Mouse (Mus musculus): ENCODE results near the gene Dpp7.

Dpp7 gene

DNA sequence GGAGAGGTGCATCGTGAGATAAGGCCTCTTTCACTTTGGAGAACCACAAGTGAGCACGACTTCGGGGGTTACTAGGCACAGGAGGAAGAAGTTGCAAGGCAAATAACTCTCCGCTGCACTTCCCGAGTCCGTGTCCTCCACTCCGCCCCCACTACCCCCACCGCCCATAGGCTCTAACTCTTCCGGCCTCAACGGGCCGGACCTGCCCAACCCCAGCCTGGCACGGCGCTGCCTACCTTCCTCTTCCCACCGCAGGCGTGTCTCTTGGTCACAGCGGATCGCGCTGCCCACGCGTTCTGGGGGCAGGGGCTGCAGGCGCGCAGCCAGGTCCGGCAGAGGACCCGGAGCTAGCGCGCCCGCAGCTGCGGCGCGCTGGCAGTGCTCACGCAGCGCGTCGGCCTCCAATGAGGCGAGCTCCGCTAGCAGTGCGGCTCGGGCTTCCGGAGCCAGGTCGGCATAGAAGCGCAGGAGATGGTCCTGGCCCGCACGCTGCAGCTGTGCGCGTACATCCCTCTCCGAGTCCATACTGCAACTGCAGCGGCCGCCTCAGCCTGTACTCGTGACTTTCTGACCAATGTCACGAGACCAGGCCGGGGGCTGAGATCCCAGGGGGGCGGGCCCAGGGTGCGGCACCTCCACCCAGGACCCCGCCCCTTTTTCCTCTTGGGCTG, 9.1 kb upstream of the Dpp7 start, which contains the start of gene Uap1l1:
Gene Uap1l1, minus strand, starts transcription at position 592 of the 671 bp plus-strand sequence.
- peak; percentile 73 for DNase-seq (ENCODE audit: low spot score)

DNA sequence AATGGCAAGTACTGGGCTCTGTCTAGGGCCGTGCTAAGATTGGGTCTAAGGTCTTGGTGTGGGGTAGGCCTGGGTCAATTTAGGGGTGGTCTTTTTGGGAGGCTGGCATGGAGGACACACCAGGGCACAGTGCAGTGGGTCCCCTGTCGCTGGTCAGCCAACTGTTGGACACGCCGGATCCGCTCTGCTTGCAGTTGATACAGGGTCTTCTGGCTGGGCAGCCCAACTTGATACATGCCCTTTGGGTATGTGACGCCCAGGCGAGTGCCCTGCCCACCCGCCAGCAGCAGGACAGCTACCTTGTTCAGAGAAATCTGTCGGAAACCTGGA, 8.6 kb upstream of the Dpp7 start:
- DNase-seq (ENCODE audit: low spot score): no peak

DNA sequence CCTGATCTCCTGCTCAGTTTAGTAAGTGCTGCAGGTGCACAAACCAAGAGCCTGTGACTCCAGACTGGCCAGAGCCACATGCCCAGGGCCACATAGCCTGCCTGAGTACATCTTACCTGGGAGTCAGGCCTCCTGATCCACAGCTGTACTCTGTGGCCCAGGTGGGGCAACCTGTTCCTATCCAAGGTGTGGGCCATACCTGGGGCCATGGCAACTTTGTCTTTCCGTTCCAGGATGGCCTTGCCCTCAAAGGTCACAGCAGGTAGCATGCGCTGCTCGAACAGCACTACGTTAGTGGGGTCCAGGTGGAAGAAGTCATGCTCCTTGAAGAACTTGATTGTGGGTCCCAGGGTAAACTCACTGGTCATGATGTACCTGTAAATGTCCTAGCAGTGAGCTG, 8.2 kb upstream of the Dpp7 start:
- DNase-seq (ENCODE audit: low spot score): no peak

DNA sequence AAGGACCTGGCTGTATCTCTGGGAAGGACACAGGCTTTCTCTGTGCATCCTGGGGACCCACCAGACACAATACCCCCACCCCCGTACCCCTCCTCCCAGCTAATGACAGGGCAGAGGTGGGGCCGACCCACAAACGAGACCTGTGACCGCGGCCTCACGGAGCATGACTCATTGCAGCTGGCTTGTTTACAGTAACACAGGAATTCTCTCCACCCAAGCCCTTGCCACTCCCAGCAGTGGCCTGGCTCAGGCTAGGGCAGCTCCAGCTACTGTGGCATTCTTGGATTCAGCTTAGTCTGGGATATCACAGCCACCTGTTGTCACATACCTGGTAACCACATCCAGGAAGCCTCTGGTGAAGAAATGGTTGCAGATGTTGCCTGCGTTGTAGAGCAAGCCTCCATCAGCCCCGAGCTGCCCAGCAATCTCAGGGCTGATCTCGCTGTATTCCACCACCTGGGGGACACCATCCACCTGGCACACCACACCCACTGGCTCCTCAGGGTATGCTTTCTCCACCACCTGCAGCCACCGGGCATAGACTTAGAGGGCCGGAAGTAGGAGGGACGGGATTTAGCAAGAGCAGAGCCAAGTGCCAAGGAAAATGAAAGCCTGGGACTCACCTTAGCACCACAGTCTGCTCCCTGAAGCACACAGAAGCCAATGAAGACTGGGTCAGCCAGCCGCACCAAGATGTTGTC, 7.5 kb upstream of the Dpp7 start:
- DNase-seq (ENCODE audit: low spot score): no peak

DNA sequence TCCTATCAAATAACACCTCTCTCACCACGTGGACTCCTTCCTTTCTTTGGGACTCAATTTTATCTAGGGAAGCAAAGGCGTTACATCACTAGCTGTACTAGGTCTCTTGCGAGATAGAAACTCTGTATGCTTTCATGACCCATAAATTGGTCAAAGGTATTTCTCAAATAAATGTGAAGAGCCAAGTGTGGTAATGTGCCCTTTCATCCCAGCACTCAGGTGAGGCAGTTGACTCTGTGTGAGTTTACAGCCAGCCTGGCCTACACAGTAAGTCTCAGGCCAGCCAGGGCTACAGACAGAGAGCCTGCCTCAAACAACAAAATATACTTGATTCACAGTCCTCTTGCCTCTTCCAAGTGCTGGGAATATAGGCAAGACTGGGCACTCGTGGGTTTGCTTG, 3.7 kb upstream of the Dpp7 start:
- no peak for DNase-seq (ENCODE audit: low spot score)

DNA sequence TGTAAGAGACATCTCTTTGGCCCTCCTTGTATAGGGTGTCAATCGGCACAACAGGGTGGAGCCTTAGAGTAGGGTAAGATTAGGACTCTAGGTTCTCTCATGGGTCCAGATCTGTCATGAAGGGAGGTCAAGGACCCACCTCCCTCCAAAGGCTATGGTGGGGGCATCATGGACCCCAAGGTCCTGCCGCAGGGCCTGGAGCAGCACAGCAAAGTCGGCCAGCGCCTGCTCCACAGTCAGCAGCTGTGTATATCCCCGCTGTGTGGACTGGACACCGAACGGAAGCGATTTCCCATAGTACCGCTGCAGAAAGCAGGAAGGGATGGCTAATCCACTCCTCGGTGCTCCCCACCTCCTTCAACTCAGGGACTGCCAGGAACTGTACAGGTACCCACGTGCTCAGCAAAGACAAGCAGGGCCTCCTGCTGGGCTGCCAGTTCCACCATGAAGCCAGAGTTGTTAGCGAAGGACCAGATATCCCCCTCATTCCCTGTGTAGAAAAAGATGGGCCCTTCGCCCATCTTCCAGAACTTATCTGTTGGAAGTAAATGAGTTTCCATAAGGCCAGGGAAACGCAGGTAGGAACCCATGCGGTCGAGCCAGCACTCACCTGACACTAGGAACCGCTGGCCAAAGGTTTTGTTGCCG, 616 bp downstream of the Dpp7 start:
- no peak for DNase-seq (ENCODE audit: low spot score)

DNA sequence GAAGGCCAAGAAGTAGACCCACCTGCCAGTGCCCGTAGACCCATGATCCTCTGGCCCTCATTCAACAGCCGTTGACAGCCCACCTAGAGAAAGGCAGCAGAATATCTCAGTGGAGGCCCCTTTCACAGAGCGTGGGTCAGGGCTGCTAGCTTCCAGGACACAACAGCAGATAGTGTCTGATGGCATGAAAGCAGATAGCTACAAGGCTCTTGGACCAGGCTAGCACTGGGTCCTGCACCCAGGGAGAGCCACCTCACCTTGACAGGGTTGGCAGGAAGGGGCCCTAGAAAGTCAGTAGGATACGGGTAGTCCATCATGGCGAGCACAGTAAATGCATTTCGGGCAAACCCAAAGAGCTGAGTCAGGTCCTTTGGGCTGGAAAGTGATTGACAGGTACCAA, 1.9 kb downstream of the Dpp7 start:
- DNase-seq (ENCODE audit: low spot score): no peak

DNA sequence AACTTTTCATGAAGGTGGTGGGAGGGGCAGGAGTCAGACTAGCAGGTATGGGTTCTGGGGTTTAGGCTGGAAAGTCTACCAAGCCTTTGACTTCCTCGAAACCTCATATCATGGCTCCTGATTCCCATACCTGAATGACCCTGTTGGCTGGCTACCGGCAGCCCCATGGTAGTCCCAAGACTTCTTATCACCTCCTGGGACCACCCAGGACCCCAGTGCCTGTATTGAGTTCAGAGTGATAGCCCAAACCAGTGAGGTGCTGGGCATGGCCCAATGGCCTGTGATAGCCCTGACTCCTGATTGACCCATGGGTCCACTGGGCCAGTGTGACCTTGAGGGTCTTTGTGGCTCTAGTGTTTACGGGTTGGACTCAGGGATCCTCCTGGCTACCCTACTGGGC, 5.5 kb downstream of the Dpp7 start:
- no peak for DNase-seq (ENCODE audit: low spot score)

DNA sequence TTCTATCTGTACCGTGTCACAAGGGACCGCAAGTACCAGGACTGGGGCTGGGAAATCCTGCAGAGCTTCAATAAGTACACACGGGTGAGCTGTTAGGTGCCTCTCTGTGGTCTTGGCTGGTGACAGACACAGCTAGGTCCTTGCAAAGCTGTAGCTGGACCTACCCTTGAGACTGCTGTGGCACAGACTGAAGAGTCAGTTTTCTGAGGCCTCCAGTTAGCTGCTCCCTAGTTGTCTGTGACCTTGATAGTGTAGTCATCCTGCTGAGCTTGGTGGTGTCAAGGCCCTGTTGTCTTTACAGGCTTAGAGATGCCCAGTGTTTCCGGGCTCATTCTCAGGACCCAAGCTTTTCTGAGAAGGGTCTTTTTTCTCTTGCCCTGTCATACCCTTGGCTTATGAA, 6.7 kb downstream of the Dpp7 start:
- no peak for DNase-seq (ENCODE audit: low spot score)

DNA sequence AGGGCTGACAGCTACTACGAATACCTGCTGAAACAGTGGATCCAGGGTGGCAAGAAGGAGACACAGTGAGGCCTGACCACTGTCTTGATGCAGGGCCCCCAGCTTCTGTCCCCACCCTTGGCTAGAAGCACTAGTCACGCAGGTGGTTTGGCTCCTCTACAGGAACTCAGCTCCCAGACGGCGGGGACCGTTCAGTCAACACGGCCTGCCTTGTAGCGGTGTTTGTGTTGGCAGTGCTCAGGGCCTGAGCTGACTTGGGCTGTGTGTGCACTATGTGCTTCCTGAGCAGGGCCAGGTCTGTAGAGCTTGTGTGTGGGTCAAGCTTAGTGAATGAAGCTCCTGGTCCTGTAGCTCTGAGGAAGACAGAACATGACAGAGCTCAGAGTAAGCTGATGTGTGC, 8.0 kb downstream of the Dpp7 start:
- DNase-seq (ENCODE audit: low spot score): no peak

DNA sequence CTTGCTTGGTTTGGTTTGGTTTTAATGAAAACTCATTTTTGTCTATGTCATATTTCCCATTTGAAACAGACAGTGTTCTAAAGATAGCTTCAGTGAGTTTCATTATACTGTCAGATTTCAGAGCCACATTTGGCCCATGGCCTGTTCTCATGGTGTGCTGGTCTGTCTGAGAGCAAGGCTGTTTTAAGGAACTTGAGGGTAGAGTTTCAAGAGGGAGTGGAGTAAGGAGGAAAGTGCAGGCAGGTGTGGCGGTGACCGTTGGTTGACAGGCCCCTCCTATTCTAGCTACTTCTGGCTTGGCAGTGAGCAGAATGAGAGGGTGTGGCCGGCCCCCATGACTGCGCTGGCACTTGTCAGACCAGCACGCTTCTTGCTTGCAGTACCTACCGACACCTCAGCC, 17.9 kb downstream of the Dpp7 start:
- DNase-seq (ENCODE audit: low spot score): no peak

DNA sequence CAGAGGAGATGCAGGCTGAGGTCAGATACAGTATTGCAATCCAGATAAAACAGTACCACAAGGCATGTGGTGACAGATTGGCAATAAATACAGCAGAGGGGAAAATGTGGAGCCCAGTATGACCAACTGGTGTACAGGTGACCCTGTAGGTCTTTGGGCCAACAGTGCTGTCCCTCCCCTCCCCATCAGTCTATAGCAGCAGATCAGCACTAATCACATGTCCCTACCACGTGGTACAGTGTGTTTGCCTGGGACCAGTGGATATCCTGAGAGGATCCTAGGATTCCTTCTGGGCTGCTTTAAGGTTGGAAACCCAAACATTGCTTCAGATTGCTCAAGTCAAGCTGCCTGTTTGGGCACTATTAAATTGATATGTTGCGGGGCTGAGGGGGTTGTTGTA, 22.6 kb downstream of the Dpp7 start:
- no peak for DNase-seq (ENCODE audit: low spot score)

DNA sequence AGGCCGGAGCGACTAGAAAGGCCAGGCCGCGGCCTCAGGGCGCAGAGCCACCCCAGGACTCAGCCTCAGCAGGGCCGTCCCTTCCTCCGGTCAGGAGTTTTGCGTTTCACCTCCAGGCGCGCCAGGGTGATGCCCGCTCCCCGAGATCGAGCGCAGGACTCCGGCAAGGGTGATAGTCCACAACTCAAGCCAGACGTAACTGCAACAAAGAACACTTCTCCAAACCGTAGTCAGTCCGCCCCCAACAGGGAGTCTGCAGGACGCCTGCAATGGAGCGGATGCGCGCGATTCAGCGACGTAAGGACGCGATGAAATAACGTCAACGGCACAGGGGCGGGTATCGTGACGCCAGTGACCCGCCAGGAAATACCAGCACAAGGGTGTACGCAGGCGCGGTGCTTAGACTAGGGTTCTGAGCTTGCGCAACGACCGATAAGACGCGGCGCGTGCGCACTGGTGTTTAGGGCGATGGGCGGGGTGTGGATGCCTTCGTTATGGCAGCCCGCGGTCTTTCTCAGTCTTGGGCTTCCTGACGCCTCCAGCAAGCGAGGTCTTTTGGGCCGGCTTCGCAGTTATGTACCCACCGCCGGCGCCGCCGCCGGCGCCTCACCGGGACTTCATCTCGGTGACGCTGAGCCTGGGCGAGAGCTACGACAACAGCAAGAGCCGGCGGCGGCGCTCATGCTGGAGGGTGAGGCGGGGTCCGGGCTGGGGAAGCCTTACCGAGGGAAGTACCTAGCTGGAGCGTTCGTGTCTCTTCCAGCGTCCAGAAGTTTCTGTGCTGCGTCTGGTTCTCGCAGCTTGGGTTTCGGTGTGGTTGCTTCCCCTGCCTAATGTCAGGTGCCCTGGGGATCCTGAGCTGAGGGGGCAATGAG, 23.6 kb downstream of the Dpp7 start, which contains the start of gene Man1b1:
Gene Man1b1, plus strand, starts transcription at position 53 of the 875 bp plus-strand sequence.
- peak; percentile 100 for DNase-seq (ENCODE audit: low spot score)

DNA sequence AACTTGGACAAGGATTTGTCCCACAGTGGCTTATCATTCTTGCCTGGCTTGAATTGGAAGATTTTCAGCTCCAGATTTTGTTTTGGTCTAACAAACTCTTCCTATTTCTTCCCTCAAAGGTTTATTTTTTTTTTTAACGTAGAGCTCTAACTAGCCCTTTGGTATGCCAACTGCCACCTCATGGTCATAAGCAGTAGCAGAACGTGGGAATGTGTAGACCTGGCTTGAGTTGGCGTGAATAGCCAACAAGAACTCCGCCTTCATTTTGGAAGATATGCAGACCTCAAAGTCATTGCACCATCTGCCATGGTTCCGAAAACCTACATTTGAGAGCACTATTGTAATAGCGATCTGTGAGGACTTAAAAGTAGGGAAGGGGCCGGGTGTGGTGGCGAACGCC, 24.7 kb downstream of the Dpp7 start:
- peak; percentile 12 for DNase-seq (ENCODE audit: low spot score)

DNA sequence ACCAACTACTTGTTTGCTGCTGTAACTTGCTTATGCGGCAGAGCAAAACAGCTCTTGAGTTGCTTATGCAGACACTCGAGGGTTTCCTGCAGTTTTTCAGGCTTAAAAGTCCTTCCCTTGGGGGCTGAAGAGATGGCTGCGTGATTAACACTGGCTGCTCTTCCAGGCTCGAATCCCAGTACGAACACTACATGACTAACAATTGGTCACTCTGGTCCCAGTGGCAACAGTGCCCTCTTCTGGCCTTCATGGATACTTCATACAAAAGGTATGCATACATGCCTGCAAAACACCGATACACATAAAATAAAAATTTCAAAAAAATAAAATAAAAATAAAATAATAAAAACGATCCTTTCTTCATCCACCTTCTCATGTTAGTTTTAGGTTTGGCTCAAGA, 27.7 kb downstream of the Dpp7 start:
- peak; percentile 77 for DNase-seq (ENCODE audit: low spot score)

DNA sequence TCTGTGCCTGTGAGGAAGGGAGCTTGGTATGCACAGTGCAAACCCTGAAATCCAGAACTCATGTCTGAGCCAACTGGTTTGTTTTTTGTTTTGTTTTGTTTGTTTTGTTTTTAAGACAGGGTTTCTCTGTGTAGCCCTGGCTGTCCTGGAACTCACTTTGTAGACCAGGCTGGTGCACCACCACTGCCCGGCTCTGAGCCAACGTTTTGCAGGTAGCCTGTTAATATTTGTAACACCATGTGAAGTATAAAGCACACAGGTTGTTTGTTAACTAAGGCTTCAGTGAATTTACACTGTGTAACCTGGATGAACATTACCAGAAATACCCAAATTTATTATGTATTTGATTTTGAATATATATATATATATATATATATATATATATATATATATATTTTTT, 30.1 kb downstream of the Dpp7 start:
- no peak for DNase-seq (ENCODE audit: low spot score)

DNA sequence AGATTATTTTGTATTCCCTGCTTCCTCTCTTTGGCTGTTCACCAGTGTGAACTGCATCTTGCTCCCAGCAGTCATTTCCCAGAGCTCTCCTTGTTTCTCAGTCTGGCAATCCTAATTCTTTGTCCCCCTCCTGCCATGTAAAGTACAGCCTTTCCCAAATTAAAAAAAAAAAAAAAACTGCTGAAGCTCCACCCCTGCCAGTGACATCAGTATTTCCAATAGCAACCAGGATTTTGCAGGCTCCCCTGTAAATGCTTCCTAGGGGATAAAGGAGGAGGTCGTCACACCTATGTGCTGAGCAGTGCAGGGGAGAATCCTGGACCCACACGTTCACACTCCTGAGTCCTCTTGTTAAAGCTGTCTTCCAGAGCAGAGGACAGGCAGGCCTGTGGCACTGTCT, 36.1 kb downstream of the Dpp7 start:
- DNase-seq (ENCODE audit: low spot score): no peak

DNA sequence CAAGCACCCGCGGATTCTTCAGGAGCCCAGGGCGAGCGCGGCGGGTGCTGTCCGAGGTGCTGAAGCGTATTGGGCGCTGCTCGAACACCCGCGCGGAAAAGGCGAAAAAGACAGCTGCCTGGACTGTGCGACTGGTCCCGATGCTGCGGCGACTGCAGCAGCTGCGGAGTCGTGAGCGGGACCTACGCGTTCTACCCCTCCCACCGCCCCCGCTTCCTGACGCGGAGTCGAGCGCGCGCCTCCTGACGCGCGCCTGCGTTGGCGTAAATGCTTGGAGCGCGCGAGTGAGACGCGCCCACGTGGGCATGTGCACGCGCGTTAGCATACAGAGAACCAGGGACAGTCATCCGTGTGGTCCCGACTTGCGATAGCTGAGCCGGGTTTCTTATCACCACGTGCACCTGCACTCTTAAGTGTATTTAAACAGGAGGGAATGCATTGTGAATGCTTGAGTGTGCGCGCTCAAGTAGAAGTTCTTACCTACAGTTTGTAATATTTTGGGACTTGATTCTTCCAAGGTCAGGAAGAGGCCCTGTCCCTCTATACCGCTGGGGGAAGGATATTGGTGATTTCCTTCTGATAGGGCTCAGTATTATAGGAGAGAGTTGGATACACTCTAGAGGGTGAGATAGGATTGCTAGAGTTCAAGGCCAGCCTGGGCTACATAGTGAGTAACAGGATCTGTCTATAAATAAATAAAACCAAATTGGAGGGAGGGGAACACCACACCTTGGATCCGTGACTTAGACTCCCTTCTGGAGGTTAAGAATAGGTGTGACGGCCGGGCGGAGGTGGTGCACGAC, 37.0 kb downstream of the Dpp7 start, which contains the start of gene Grin1:
Gene Grin1, minus strand, starts transcription at position 217 of the 803 bp plus-strand sequence.
- peak; percentile 86 for DNase-seq (ENCODE audit: low spot score)

DNA sequence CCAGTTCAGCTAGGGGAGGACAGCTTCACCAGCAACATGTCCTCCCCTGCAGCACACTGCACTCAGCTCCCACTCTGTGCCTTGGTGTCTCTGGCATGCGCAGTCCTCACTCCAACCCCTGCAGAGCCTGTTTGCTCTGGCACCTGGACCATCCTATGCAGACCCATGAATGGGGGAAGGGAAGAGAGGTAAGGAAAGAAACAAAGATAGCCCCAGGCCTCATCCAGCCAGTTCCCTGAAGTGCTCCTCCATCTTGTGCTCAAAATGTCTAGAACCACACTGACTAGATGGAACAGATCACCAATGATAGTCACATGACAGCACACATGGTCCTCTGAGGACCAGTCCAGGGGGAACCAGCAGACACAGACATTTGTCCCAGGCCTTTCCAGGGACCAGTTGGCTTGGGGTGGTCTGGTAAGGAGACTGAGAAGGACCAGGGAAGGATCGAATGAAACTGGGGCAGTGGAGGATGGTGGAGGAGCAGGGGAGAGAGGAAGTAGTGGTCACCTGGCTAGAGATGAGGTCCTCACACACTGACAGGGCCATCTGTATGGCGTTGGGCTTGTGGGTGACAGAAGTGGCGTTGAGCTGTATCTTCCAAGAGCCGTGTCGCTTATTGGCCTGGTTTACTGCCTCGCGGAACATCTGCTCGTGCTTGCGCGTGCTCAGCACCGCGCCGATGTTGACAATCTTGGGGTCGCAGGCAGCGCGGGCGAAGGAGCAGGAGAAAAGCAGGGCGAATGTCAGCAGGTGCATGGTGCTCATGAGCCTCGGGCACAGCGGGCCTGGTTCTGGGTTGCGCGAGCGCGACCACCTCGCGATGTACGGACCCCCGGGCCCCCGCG, 37.8 kb downstream of the Dpp7 start:
- DNase-seq (ENCODE audit: low spot score): no peak

DNA sequence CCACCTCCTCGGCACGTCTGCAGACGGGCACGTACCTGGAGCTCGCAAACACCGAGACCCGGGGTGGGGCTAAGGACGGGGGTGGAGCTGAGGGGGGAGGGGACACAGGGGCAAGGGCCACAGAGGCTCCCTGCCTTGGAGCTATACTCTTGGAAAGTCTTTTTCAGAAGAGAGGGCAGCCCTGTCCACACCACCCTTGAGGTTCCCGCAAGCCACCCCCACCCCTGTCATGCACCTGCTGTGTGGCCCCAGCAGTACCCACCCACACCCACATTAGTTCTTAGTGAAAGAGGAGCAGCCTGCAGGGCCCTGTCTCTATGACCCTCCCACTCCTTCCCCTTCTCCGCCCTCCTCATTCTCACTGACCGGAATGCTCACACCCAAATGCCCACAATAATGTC, 44.7 kb downstream of the Dpp7 start:
- DNase-seq (ENCODE audit: low spot score): no peak

DNA sequence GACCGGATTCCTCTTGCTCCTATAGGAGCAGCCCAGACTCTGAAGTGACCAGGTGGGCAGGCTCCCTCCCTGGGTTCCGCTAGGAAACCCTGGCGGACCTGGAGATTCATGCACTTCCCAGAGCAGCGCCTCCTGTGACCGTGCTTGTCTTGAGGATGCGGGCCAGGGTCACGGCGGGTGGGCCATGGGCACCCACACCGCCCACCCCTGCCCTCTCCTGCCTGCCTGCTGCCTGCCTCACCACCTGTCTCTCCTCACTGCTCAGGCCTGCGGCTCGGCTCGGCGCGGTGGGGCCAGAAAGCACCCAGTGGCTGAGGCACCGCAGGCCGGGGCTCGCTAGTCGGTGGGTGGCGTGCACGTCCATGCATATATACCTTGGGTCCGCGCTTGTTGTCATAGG, 45.2 kb downstream of the Dpp7 start:
- no peak for DNase-seq (ENCODE audit: low spot score)

Measured in embryo, embryonic 10 days (tissue).